Mouse (Mus musculus) c-Kit-positive CD71-positive TER-119-negative erythroid progenitor cells, embryonic 14.5 days (primary cell): ENCODE results near the gene Rab6a.

ENCODE experiments used
- DNase-seq: peaks from one replicate; pipeline ENCODE4 v3.0.0-alpha.2; 2013; ENCODE audit warnings: low read depth

Gene Rab6a

GRCm38 (mm10) chr7:100683241-100683640, 76.0 kb downstream of the Rab6a start:
- no peak for DNase-seq

- DNase-seq: peak; percentile 24
Measured at GRCm38 (mm10) chr7:100684081-100684480, 76.9 kb downstream of the Rab6a start.

- peak; percentile 96 for DNase-seq
Measured at GRCm38 (mm10) chr7:100684538-100684937, 77.3 kb downstream of the Rab6a start.

- peak; percentile 78 for DNase-seq
Measured at GRCm38 (mm10) chr7:100685061-100686030, 78.1 kb downstream of the Rab6a start.

GRCm38 (mm10) chr7:100688471-100688870, 81.3 kb downstream of the Rab6a start:
- no peak for DNase-seq
